Mouse (Mus musculus): ENCODE measurements around the gene Dpp6.
A peak's percentile ranks its signal among the peaks of the same experiment; 100 is the strongest.

Dpp6 gene

GRCm38 (mm10) chr5:26816975-26817941, at the start of gene Dpp6:
TSS of gene Dpp6 (plus strand) at chr5:26817203.
- ATAC-seq (ENCODE audit: insufficient number of reproducible peaks, low FRiP score, low TSS enrichment): peak; percentile 77

GRCm38 (mm10) chr5:26783955-26784354, 33.0 kb upstream of the Dpp6 start:
- no peak for ATAC-seq (ENCODE audit: insufficient number of reproducible peaks, low FRiP score, low TSS enrichment)

- ATAC-seq (ENCODE audit: insufficient number of reproducible peaks, low FRiP score, low TSS enrichment): no peak
These were observed 21.5 kb upstream of the Dpp6 start for GRCm38 (mm10) chr5:26795524-26795923.

- 0 out of 2 replicates have a peak, but pooled peaks have one; percentile 61 for ATAC-seq (ENCODE audit: insufficient number of reproducible peaks, low FRiP score, low TSS enrichment)
These were observed 19.0 kb downstream of the Dpp6 start for GRCm38 (mm10) chr5:26835972-26836371.

- ATAC-seq (ENCODE audit: insufficient number of reproducible peaks, low FRiP score, low TSS enrichment): no peak
These were observed 24.1 kb downstream of the Dpp6 start for GRCm38 (mm10) chr5:26841151-26841550.

GRCm38 (mm10) chr5:26854746-26855145, 37.7 kb downstream of the Dpp6 start:
- ATAC-seq (ENCODE audit: insufficient number of reproducible peaks, low FRiP score, low TSS enrichment): no peak

- ATAC-seq (ENCODE audit: insufficient number of reproducible peaks, low FRiP score, low TSS enrichment): peak; percentile 64; the same call in 1 of the 2 replicates
These were observed 58.4 kb downstream of the Dpp6 start for GRCm38 (mm10) chr5:26875449-26875848.

- ATAC-seq (ENCODE audit: insufficient number of reproducible peaks, low FRiP score, low TSS enrichment): no peak
These were observed 70.5 kb downstream of the Dpp6 start for GRCm38 (mm10) chr5:26887496-26887895.

GRCm38 (mm10) chr5:26888080-26888479, 71.1 kb downstream of the Dpp6 start:
- ATAC-seq (ENCODE audit: insufficient number of reproducible peaks, low FRiP score, low TSS enrichment): no peak

GRCm38 (mm10) chr5:26894346-26894745, 77.3 kb downstream of the Dpp6 start:
- no peak for ATAC-seq (ENCODE audit: insufficient number of reproducible peaks, low FRiP score, low TSS enrichment)

- ATAC-seq (ENCODE audit: insufficient number of reproducible peaks, low FRiP score, low TSS enrichment): peak; percentile 59; the same call in 1 of the 2 replicates
These were observed 86.8 kb downstream of the Dpp6 start for GRCm38 (mm10) chr5:26903786-26904185.

- peak; percentile 81 for ATAC-seq (ENCODE audit: insufficient number of reproducible peaks, low FRiP score, low TSS enrichment)
These were observed 87.5 kb downstream of the Dpp6 start for GRCm38 (mm10) chr5:26904324-26905041.

GRCm38 (mm10) chr5:26907151-26907550, 90.1 kb downstream of the Dpp6 start:
- no peak for ATAC-seq (ENCODE audit: insufficient number of reproducible peaks, low FRiP score, low TSS enrichment)

- no peak for ATAC-seq (ENCODE audit: insufficient number of reproducible peaks, low FRiP score, low TSS enrichment)
These were observed 91.6 kb downstream of the Dpp6 start for GRCm38 (mm10) chr5:26908612-26909011.

- ATAC-seq (ENCODE audit: insufficient number of reproducible peaks, low FRiP score, low TSS enrichment): no peak
These were observed 93.3 kb downstream of the Dpp6 start for GRCm38 (mm10) chr5:26910353-26910752.

- no peak for ATAC-seq (ENCODE audit: insufficient number of reproducible peaks, low FRiP score, low TSS enrichment)
These were observed 95.0 kb downstream of the Dpp6 start for GRCm38 (mm10) chr5:26911965-26912364.

GRCm38 (mm10) chr5:26918763-26919162, 101.8 kb downstream of the Dpp6 start:
- no peak for ATAC-seq (ENCODE audit: insufficient number of reproducible peaks, low FRiP score, low TSS enrichment)

- no peak for ATAC-seq (ENCODE audit: insufficient number of reproducible peaks, low FRiP score, low TSS enrichment)
These were observed 107.5 kb downstream of the Dpp6 start for GRCm38 (mm10) chr5:26924552-26924951.

GRCm38 (mm10) chr5:26932413-26933122, 115.6 kb downstream of the Dpp6 start:
- ATAC-seq (ENCODE audit: insufficient number of reproducible peaks, low FRiP score, low TSS enrichment): peak; percentile 58; the same call in 1 of the 2 replicates

- ATAC-seq (ENCODE audit: insufficient number of reproducible peaks, low FRiP score, low TSS enrichment): no peak
These were observed 117.9 kb downstream of the Dpp6 start for GRCm38 (mm10) chr5:26934911-26935310.
